Comparison of ENCODE assay signal across 22 mouse cellular contexts in the genomic region with DNA sequence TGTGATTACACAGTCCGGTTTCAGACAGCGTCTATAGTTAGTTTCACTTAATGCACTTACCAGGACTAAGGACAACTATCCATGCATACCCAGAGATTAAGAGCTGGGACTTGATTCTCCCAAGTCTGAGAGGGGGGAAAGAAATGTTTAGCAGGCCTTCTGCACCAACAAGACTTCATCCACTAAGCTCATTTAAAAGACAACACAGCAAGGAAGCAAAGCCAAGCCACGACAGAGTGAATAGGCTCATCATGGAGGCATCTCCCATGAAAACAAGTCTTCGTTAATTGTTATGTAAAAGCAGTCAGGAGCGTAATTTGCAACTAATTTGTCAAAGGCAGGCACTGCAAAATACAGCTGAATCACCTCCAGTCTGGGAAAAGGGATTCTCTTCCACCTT.
DNase-seq lines count a peak whose midpoint lies in the region; ATAC-seq and TF ChIP-seq lines count a peak whose summit lies in the region.
"Had no signal": no experiment of that assay in that cellular context is flagged by ENCODE, and none has a peak within 500 bp of the region (broad histone marks: within the 10 kb centered on the region; RNA-seq: fewer than 3 reads in every experiment).

No protein-coding gene starts in this region.

- H3K9me3 ChIP-seq in heart, embryonic 10.5 days = no peaks in the 10 kb centered on the region
- H3K9me3 ChIP-seq in ES-E14 (ENCODE audit: control insufficient read depth, insufficient read depth, low read depth, low read length) = no peaks in the 10 kb centered on the region
- no peaks in the 10 kb centered on the region for H3K9me3 ChIP-seq in forebrain, embryonic 16.5 days (ENCODE audit: control insufficient read depth, low read length)
- H3K9me3 ChIP-seq in midbrain, postnatal 0 days (ENCODE audit: low read length) = no peaks in the 10 kb centered on the region
- H3K9me3 ChIP-seq in intestine, embryonic 15.5 days = no peaks in the 10 kb centered on the region
- H3K9me3 ChIP-seq: heart, embryonic 12.5 days; limb, embryonic 15.5 days; neural tube, embryonic 15.5 days had no signal

- peak; percentile 28 for DNase-seq in heart, adult 11 months
- DNase-seq in heart, embryonic 10.5 days (ENCODE audit: low spot score) = no peak
- no peak for DNase-seq in ES-E14 (ENCODE audit: low read depth, low spot score)
- peak; percentile 22 for DNase-seq in midbrain, postnatal 0 days (ENCODE audit: low spot score)
- DNase-seq in adrenal gland, postnatal 10 days = no peak
- DNase-seq: adrenal gland, postnatal 25 days; cerebellum, adult 11-12 months; cerebellum, postnatal 36 days; heart, postnatal 14 days; kidney, adult 8-10 months; kidney, postnatal 36 days; lung, adult 18-20 months; lung, postnatal 14 days; right cerebral cortex, postnatal 4 days had no signal

- H3K36me3 ChIP-seq in heart, embryonic 10.5 days = no peaks in the 10 kb centered on the region
- H3K36me3 ChIP-seq in ES-E14 (ENCODE audit: control insufficient read depth, insufficient read depth, low read length, poor library complexity, severe bottlenecking) = no peaks in the 10 kb centered on the region
- H3K36me3 ChIP-seq in forebrain, embryonic 16.5 days (ENCODE audit: control insufficient read depth, insufficient read depth) = no peaks in the 10 kb centered on the region
- H3K36me3 ChIP-seq in midbrain, postnatal 0 days (ENCODE audit: insufficient read depth, low read length) = no peaks in the 10 kb centered on the region
- H3K36me3 ChIP-seq in intestine, embryonic 15.5 days = no peaks in the 10 kb centered on the region
- H3K36me3 ChIP-seq: heart, embryonic 12.5 days; limb, embryonic 15.5 days; neural tube, embryonic 15.5 days had no signal

- 69% methylated on average over 5 of the region's 5 CpGs for WGBS in heart, embryonic 10.5 days
- 15% methylated on average over 5 of the region's 5 CpGs for WGBS in forebrain, embryonic 16.5 days
- WGBS in midbrain, postnatal 0 days = 21% methylated on average over 5 of the region's 5 CpGs
- WGBS in intestine, embryonic 15.5 days = 68% methylated on average over 5 of the region's 5 CpGs

- H3K4me1 ChIP-seq in heart, embryonic 10.5 days = peaks cover 11% of the 10 kb centered on the region
- H3K4me1 ChIP-seq in ES-E14 (ENCODE audit: control insufficient read depth in 2 of 2, insufficient read depth in 2 of 2, low read length in 2 of 2, poor library complexity in 1 of 2) = peaks cover 3 to 10% of the 10 kb centered on the region in 2 experiments; a peak in 2 of 4 replicates
- peaks cover 15% of the 10 kb centered on the region for H3K4me1 ChIP-seq in forebrain, embryonic 16.5 days (replicated peaks; ENCODE audit: control insufficient read depth, insufficient read depth, low read length)
- no peaks in the 10 kb centered on the region for H3K4me1 ChIP-seq in midbrain, postnatal 0 days (ENCODE audit: insufficient read depth, low read length)
- no peaks in the 10 kb centered on the region for H3K4me1 ChIP-seq in intestine, embryonic 15.5 days (replicated peaks)
- H3K4me1 ChIP-seq: limb, embryonic 15.5 days; megakaryocyte, embryonic 14.5 days had no signal

- no peak overlapping the region for H3K9ac ChIP-seq in ES-E14 (ENCODE audit: insufficient read depth, low read depth, low read length, poor library complexity, severe bottlenecking)
- no peak overlapping the region for H3K9ac ChIP-seq in forebrain, embryonic 16.5 days (replicated peaks; ENCODE audit: low read depth, low read length)
- no peak overlapping the region for H3K9ac ChIP-seq in midbrain, postnatal 0 days (replicated peaks; ENCODE audit: low read length, poor library complexity, severe bottlenecking)
- H3K9ac ChIP-seq in intestine, embryonic 15.5 days = no peak overlapping the region
- H3K9ac ChIP-seq: heart, embryonic 12.5 days; limb, embryonic 15.5 days; neural tube, embryonic 15.5 days had no signal

- no peaks in the 10 kb centered on the region for H3K27me3 ChIP-seq in heart, embryonic 10.5 days (ENCODE audit: insufficient read depth, poor library complexity, severe bottlenecking)
- H3K27me3 ChIP-seq in forebrain, embryonic 16.5 days (replicated peaks; ENCODE audit: control insufficient read depth, insufficient read depth, low read length) = no peaks in the 10 kb centered on the region
- H3K27me3 ChIP-seq in midbrain, postnatal 0 days (ENCODE audit: insufficient read depth, low read length) = no peaks in the 10 kb centered on the region
- no peaks in the 10 kb centered on the region for H3K27me3 ChIP-seq in intestine, embryonic 15.5 days (replicated peaks)
- H3K27me3 ChIP-seq: CH12.LX; heart, embryonic 12.5 days; limb, embryonic 15.5 days; megakaryocyte, embryonic 14.5 days; neural tube, embryonic 15.5 days had no signal

- no peak overlapping the region for H3K4me3 ChIP-seq in heart, embryonic 10.5 days
- no peak overlapping the region for H3K4me3 ChIP-seq in ES-E14 (ENCODE audit: insufficient read depth in 1 of 2, low read depth in 1 of 2, low read length in 2 of 2, poor library complexity in 1 of 2, severe bottlenecking in 1 of 2)
- no peak overlapping the region for H3K4me3 ChIP-seq in forebrain, embryonic 16.5 days (replicated peaks; ENCODE audit: low read length)
- no peak overlapping the region for H3K4me3 ChIP-seq in midbrain, postnatal 0 days (ENCODE audit: low read depth, low read length)
- H3K4me3 ChIP-seq in intestine, embryonic 15.5 days (replicated peaks) = no peak overlapping the region
- H3K4me3 ChIP-seq: heart, embryonic 12.5 days; limb, embryonic 15.5 days; megakaryocyte, embryonic 14.5 days; myocyte; neural tube, embryonic 15.5 days had no signal

- H3K4me2 ChIP-seq in forebrain, embryonic 16.5 days (ENCODE audit: low read length) = no peak overlapping the region
- no peak overlapping the region for H3K4me2 ChIP-seq in midbrain, postnatal 0 days (ENCODE audit: low read depth, low read length, poor library complexity, severe bottlenecking)
- H3K4me2 ChIP-seq in intestine, embryonic 15.5 days (replicated peaks) = no peak overlapping the region
- H3K4me2 ChIP-seq: heart, embryonic 12.5 days; limb, embryonic 15.5 days; neural tube, embryonic 15.5 days had no signal

- peak; percentile 49 for ATAC-seq in forebrain, embryonic 16.5 days
- ATAC-seq in midbrain, postnatal 0 days (ENCODE audit: low FRiP score) = no peak
- ATAC-seq in intestine, embryonic 15.5 days = no peak

- no peak overlapping the region for H3K27ac ChIP-seq in heart, embryonic 10.5 days
- H3K27ac ChIP-seq in ES-E14 (ENCODE audit: insufficient read depth, low read depth, low read length, poor library complexity, severe bottlenecking) = no peak overlapping the region
- no peak overlapping the region for H3K27ac ChIP-seq in forebrain, embryonic 16.5 days (ENCODE audit: low read length)
- no peak overlapping the region for H3K27ac ChIP-seq in midbrain, postnatal 0 days (ENCODE audit: low read depth, low read length)
- H3K27ac ChIP-seq in intestine, embryonic 15.5 days = no peak overlapping the region
- H3K27ac ChIP-seq: limb, embryonic 15.5 days; neural tube, embryonic 15.5 days had no signal

- no peak for TF ChIP-seq CTCF in midbrain, postnatal 0 days (IDR thresholded peaks at IDR 0.05)

- in situ Hi-C loops in ES-E14 (cut with MboI; ENCODE audit: low sequenced_read_pairs in 2 of 2, unreplicated experiment in 2 of 2) = no loop called here

TF ChIP-seq in ES-E14, 5 proteins besides CTCF, POLR2A, EP300 and RAD21:
- no peak for TF ChIP-seq HCFC1 (IDR thresholded peaks at IDR 0.05; ENCODE audit: borderline replicate concordance, insufficient read depth, low read length)
- 0 out of 2 replicates have a peak, but pooled peaks have one; percentile 42 for TF ChIP-seq MAFK (IDR thresholded peaks at IDR 0.05; ENCODE audit: insufficient read depth, low read depth, low read length)

Comparison
In these comparisons a context has a peak if more than half of its experiments do, and no peak if none do; other contexts are left out.
1. DNase-seq: peak in heart, adult 11 months (single experiment) and midbrain, postnatal 0 days (single experiment); none in heart, embryonic 10.5 days (single experiment), ES-E14 (single experiment) and adrenal gland, postnatal 10 days (single experiment).